Mouse (Mus musculus) small intestine, adult 2 months (tissue): ENCODE results near the gene Pfkfb3.

ENCODE experiments used
- CTCF ChIP-seq: fragments of 200-500 bp; IDR thresholded peaks from 2 replicates; pipeline ENCODE4 v1.5.1; 2012; ENCODE audit warnings: low read depth, mild to moderate bottlenecking, control low read depth, inconsistent platforms, low read length, moderate library complexity, mixed read lengths; ENCODE audit not compliant: insufficient replicate concordance, insufficient read length; ENCODE audit errors: extremely low read depth
- POLR2A ChIP-seq: fragments of 200-500 bp; IDR thresholded peaks from 2 replicates; pipeline ENCODE4 v1.6.1; 2012; ENCODE audit warnings: low read depth, mild to moderate bottlenecking, control low read depth, inconsistent platforms, low read length, moderate library complexity

DNA sequence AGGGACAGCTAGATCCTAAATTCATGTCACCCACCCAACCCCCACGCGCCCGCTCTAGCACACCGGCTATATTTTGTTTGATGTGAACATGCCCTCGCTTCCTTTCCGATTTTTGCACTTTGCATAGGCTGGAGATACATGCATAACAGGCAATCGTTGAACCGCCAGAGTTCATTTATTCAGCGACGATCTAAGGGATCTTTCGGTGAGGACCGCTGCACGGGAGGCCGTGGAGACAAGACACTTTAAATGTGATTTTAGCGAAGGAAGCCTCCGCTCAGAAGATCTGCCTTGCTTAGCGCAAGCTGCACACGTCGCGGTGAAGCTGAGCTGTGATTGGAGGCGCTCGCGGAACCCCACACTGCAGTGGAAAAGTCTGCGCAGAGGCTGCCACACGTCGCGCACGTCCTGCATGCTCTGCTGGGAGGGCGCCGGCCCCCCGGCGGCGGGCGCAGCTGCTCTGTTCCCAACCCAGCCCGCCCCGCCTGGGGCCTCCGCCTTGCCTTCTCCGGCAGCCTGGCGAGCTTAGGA, 50.9 kb downstream of the Pfkfb3 start:
- TF ChIP-seq POLR2A (no peak; the same call in 1 of the 2 replicates), CTCF (no peak)
